13 mouse cellular contexts compared by ENCODE assay signal in genomic region chr9:70298221-70298620, GRCm38 (mm10).
DNase-seq lines count a peak whose midpoint lies in the region; ATAC-seq lines count a peak whose summit lies in the region.
"Had no signal": no experiment of that assay in that cellular context is flagged by ENCODE, and none has a peak within 500 bp of the region (broad histone marks: within the 10 kb centered on the region; RNA-seq: fewer than 3 reads in every experiment).

No protein-coding gene starts in this region.

- H3K27ac ChIP-seq in hindbrain, embryonic 10.5 days: peak overlapping the region; percentile 82
- H3K27ac ChIP-seq in hindbrain, embryonic 14.5 days: no peak overlapping the region
- 0 out of 2 replicates have a peak overlapping the region, but pooled peaks have one; percentile 30 for H3K27ac ChIP-seq in hindbrain, embryonic 13.5 days
- H3K27ac ChIP-seq: embryonic facial prominence, embryonic 13.5 days; heart, embryonic 10.5 days; hindbrain, embryonic 15.5 days; liver, embryonic 13.5 days had no signal

- 0 out of 2 replicates have a peak, but pooled peaks cover 5% of the 10 kb centered on the region for H3K9me3 ChIP-seq in hindbrain, embryonic 10.5 days
- H3K9me3 ChIP-seq in hindbrain, embryonic 14.5 days (ENCODE audit: control insufficient read depth, low read length): peaks cover 10% of the 10 kb centered on the region; the same call in 1 of the 2 replicates
- H3K9me3 ChIP-seq in hindbrain, embryonic 13.5 days: no peaks in the 10 kb centered on the region
- H3K9me3 ChIP-seq: heart, embryonic 10.5 days; hindbrain, embryonic 15.5 days; liver, embryonic 13.5 days had no signal

- H3K27me3 ChIP-seq in hindbrain, embryonic 10.5 days (ENCODE audit: insufficient read depth, poor library complexity, severe bottlenecking): no peaks in the 10 kb centered on the region
- H3K27me3 ChIP-seq in hindbrain, embryonic 14.5 days (ENCODE audit: control insufficient read depth, insufficient read depth, low read length): no peaks in the 10 kb centered on the region
- no peaks in the 10 kb centered on the region for H3K27me3 ChIP-seq in hindbrain, embryonic 13.5 days
- H3K27me3 ChIP-seq: embryonic facial prominence, embryonic 13.5 days; hindbrain, embryonic 15.5 days; liver, embryonic 13.5 days had no signal

- peaks cover 20% of the 10 kb centered on the region for H3K36me3 ChIP-seq in hindbrain, embryonic 10.5 days
- H3K36me3 ChIP-seq in hindbrain, embryonic 14.5 days (replicated peaks; ENCODE audit: control insufficient read depth, insufficient read depth): no peaks in the 10 kb centered on the region
- H3K36me3 ChIP-seq in hindbrain, embryonic 13.5 days: peaks cover 8% of the 10 kb centered on the region; the same call in 1 of the 2 replicates
- H3K36me3 ChIP-seq: hindbrain, embryonic 15.5 days; liver, embryonic 13.5 days had no signal

- DNase-seq in hindbrain, embryonic 10.5 days (ENCODE audit: low spot score): peak; percentile 50
- no peak for DNase-seq in hindbrain, embryonic 14.5 days (ENCODE audit: low spot score)
- DNase-seq in right cerebral cortex, postnatal 10 days (ENCODE audit: low spot score in 2 of 2): peak; percentile 47 to 60
- no peak for DNase-seq in right cerebral cortex, postnatal 25 days
- DNase-seq in ovary, postnatal 14 days (ENCODE audit: low spot score): no peak
- no peak for DNase-seq in kidney, adult 11 months
- DNase-seq: liver, embryonic 13.5 days had no signal

- ATAC-seq in hindbrain, embryonic 14.5 days (ENCODE audit: low FRiP score): no peak
- no peak for ATAC-seq in hindbrain, embryonic 13.5 days (ENCODE audit: low FRiP score)
- no peak for ATAC-seq in granulocyte monocyte progenitor cell, adult 5-6 weeks (replicated peaks; ENCODE audit: poor library complexity, severe bottlenecking)

- peaks cover 27% of the 10 kb centered on the region for H3K4me1 ChIP-seq in hindbrain, embryonic 10.5 days (replicated peaks)
- H3K4me1 ChIP-seq in hindbrain, embryonic 14.5 days (replicated peaks; ENCODE audit: control insufficient read depth, insufficient read depth, low read length): peaks cover 11% of the 10 kb centered on the region; the same call in 1 of the 2 replicates
- H3K4me1 ChIP-seq in hindbrain, embryonic 13.5 days (replicated peaks): peaks cover 16% of the 10 kb centered on the region
- H3K4me1 ChIP-seq: liver, embryonic 13.5 days had no signal

- no peak overlapping the region for H3K4me3 ChIP-seq in hindbrain, embryonic 10.5 days
- no peak overlapping the region for H3K4me3 ChIP-seq in hindbrain, embryonic 14.5 days (replicated peaks; ENCODE audit: low read length)
- no peak overlapping the region for H3K4me3 ChIP-seq in hindbrain, embryonic 13.5 days
- H3K4me3 ChIP-seq: embryonic facial prominence, embryonic 13.5 days; heart, embryonic 10.5 days; hindbrain, embryonic 15.5 days; liver, embryonic 13.5 days; myocyte had no signal

- H3K9ac ChIP-seq in hindbrain, embryonic 14.5 days: no peak overlapping the region
- 0 out of 2 replicates have a peak overlapping the region, but pooled peaks have one; percentile 29 for H3K9ac ChIP-seq in hindbrain, embryonic 13.5 days
- H3K9ac ChIP-seq: embryonic facial prominence, embryonic 13.5 days; hindbrain, embryonic 15.5 days; liver, embryonic 13.5 days had no signal

- WGBS in hindbrain, embryonic 10.5 days: 34% methylated on average over 7 of the region's 7 CpGs
- 11% methylated on average over 7 of the region's 7 CpGs for WGBS in hindbrain, embryonic 14.5 days
- 19% methylated on average over 7 of the region's 7 CpGs for WGBS in hindbrain, embryonic 13.5 days

- H3K4me2 ChIP-seq in hindbrain, embryonic 14.5 days (replicated peaks): no peak overlapping the region
- H3K4me2 ChIP-seq in hindbrain, embryonic 13.5 days: no peak overlapping the region
- H3K4me2 ChIP-seq: embryonic facial prominence, embryonic 13.5 days; hindbrain, embryonic 15.5 days; liver, embryonic 13.5 days had no signal

Comparison
In these comparisons a context has a peak if more than half of its experiments do, and no peak if none do; other contexts are left out.
1. DNase-seq: peak in hindbrain, embryonic 10.5 days (single experiment) and right cerebral cortex, postnatal 10 days (2 of 2); none in hindbrain, embryonic 14.5 days (single experiment), right cerebral cortex, postnatal 25 days (single experiment), ovary, postnatal 14 days (single experiment) and kidney, adult 11 months (single experiment).